Mouse (Mus musculus): ENCODE measurements around the gene Scgb1b3. TPM values are rescaled to one million over a fixed set of nuclear protein-coding genes. Genes with fewer than 3 reads are reported as not detected.

Scgb1b3 gene
- not detected in 2 replicates for total RNA-seq (2021)
- long read RNA-seq = 0 reads

- DNase-seq = no peak
Observed at GRCm38 (mm10) chr7:31375292-31375691, at the start of gene Scgb1b3. Gene Scgb1b3 (plus strand): TSS chr7:31375592.

GRCm38 (mm10) chr7:31362022-31362560, 13.3 kb upstream of the Scgb1b3 start, which contains the start of gene Scgb2b3:
Gene Scgb2b3 (minus strand): TSS chr7:31362072.
- DNase-seq = no peak

Other genes with a start within 250 kb of the Scgb1b3 start
- 10.1 and 11.3 TPM in 2 replicates for gene Scn1b, start 248.6 kb upstream of the Scgb1b3 start, total RNA-seq (2021)
- gene Gramd1a, start 219.7 kb upstream of the Scgb1b3 start, total RNA-seq (2021) = 42.9 and 50.5 TPM in 2 replicates
- gene Scgb2b2, start 85.1 kb upstream of the Scgb1b3 start, total RNA-seq (2021) = not detected in 2 replicates
- not detected in 2 replicates for gene Scgb1b2, start 83.8 kb upstream of the Scgb1b3 start, total RNA-seq (2021)
- not detected in 2 replicates for gene Scgb2b3, start 13.5 kb upstream of the Scgb1b3 start, total RNA-seq (2021)